Mouse (Mus musculus) cerebral cortex, adult 2 months (tissue): Measurements from ENCODE around the gene Tgfbr3.

Source experiments
- WGBS: fragments of 180-500 bp; shearing (Covaris S2); methylation state at CpG from one replicate; pipeline ENCODE4 v1.1.7; 2018; 5-methylcytosine and 5-hydroxymethylcytosine counted together

The Tgfbr3 gene

GRCm38 (mm10) chr5:107144263-107144843 is 145.1 kb downstream of the Tgfbr3 start:
- 59% methylated on average over 9 of the region's 9 CpGs for WGBS

GRCm38 (mm10) chr5:107143406-107143805 is 146.0 kb downstream of the Tgfbr3 start:
- WGBS, result 89% methylated on average over 5 of the region's 5 CpGs

GRCm38 (mm10) chr5:107142791-107143190 is 146.6 kb downstream of the Tgfbr3 start:
- WGBS, result 93% methylated on average over 5 of the region's 5 CpGs

- 91% methylated on average over 5 of the region's 5 CpGs for WGBS
Measured at GRCm38 (mm10) chr5:107141375-107141774, 148.1 kb downstream of the Tgfbr3 start.

GRCm38 (mm10) chr5:107139800-107140651 is 149.4 kb downstream of the Tgfbr3 start:
- WGBS, result 79% methylated on average over 11 of the region's 11 CpGs

- WGBS, result 97% methylated on average over 2 of the region's 2 CpGs
Measured at GRCm38 (mm10) chr5:107133336-107133735, 156.1 kb downstream of the Tgfbr3 start.

GRCm38 (mm10) chr5:107132231-107132630 is 157.2 kb downstream of the Tgfbr3 start:
- WGBS, result 91% methylated on average over 8 of the region's 8 CpGs

GRCm38 (mm10) chr5:107129304-107129703 is 160.1 kb downstream of the Tgfbr3 start:
- 77% methylated on average over 5 of the region's 5 CpGs for WGBS

GRCm38 (mm10) chr5:107126561-107126960 is 162.9 kb downstream of the Tgfbr3 start:
- 37% methylated on average over 7 of the region's 7 CpGs for WGBS

- WGBS, result 83% methylated on average over 6 of the region's 6 CpGs
Measured at GRCm38 (mm10) chr5:107125131-107125530, 164.3 kb downstream of the Tgfbr3 start.

GRCm38 (mm10) chr5:107124531-107124930 is 164.9 kb downstream of the Tgfbr3 start:
- WGBS, result 76% methylated on average over 7 of the region's 7 CpGs

- WGBS, result 97% methylated on average over 4 of the region's 4 CpGs
Measured at GRCm38 (mm10) chr5:107122622-107123021, 166.8 kb downstream of the Tgfbr3 start.

- WGBS, result 75% methylated on average over 10 of the region's 10 CpGs
Measured at GRCm38 (mm10) chr5:107121086-107121485, 168.3 kb downstream of the Tgfbr3 start.

GRCm38 (mm10) chr5:107120624-107121023 is 168.8 kb downstream of the Tgfbr3 start:
- WGBS, result 69% methylated on average over 3 of the region's 3 CpGs

GRCm38 (mm10) chr5:107119896-107120295 is 169.5 kb downstream of the Tgfbr3 start:
- 77% methylated on average over 6 of the region's 6 CpGs for WGBS

GRCm38 (mm10) chr5:107116821-107117220 is 172.6 kb downstream of the Tgfbr3 start:
- WGBS, result 82% methylated on average over 3 of the region's 3 CpGs

GRCm38 (mm10) chr5:107112656-107113275 is 176.7 kb downstream of the Tgfbr3 start:
- 86% methylated on average over 7 of the region's 7 CpGs for WGBS

- 71% methylated on average over 3 of the region's 3 CpGs for WGBS
Measured at GRCm38 (mm10) chr5:107111802-107112201, 177.6 kb downstream of the Tgfbr3 start.

GRCm38 (mm10) chr5:107110880-107111520 is 178.4 kb downstream of the Tgfbr3 start:
- 46% methylated on average over 7 of the region's 7 CpGs for WGBS

GRCm38 (mm10) chr5:107110089-107110879 is 179.1 kb downstream of the Tgfbr3 start:
- 75% methylated on average over 13 of the region's 13 CpGs for WGBS

- 90% methylated on average over 15 of the region's 15 CpGs for WGBS
Measured at GRCm38 (mm10) chr5:107109416-107109815, 180.0 kb downstream of the Tgfbr3 start.
